Mouse (Mus musculus) MEL (cell line): ENCODE results near the gene Arhgdia. TPM values are rescaled to one million over a fixed set of nuclear protein-coding genes. Genes with fewer than 3 reads are reported as not detected.

ENCODE experiments used
- DNase-seq: peaks from one replicate; pipeline ENCODE4 v3.0.0; 2011; ENCODE audit warnings: low read depth, low spot score
- H3K27ac ChIP-seq: 2 replicates; pipeline ENCODE4 v1.5.1; 2012; ENCODE audit warnings: low read depth, mild to moderate bottlenecking, control low read depth, low read length, moderate library complexity; ENCODE audit not compliant: control insufficient read depth
- H3K27me3 ChIP-seq, 2 experiments: fragments of 150-350 bp in 1 of 2; sonication (generic) in 1 of 2; 2 replicates each; pipeline ENCODE4 v1.6.1; 2012; ENCODE audit warnings: low read length in 2 of 2, mild to moderate bottlenecking in 2 of 2, improper control_type of control experiment in 1 of 2, moderate library complexity in 1 of 2; ENCODE audit not compliant: insufficient read depth in 2 of 2, control insufficient read depth in 1 of 2
- H3K36me3 ChIP-seq, 2 experiments: 2 replicates each; pipeline ENCODE4 v1.6.1; 2012 to 2014; ENCODE audit warnings: low read length in 2 of 2, improper control_type of control experiment in 1 of 2, inconsistent platforms in 1 of 2, mild to moderate bottlenecking in 1 of 2; ENCODE audit not compliant: insufficient read depth in 2 of 2, control insufficient read depth in 1 of 2
- H3K4me1 ChIP-seq, 2 experiments: fragments of 150-350 bp in 1 of 2; sonication (generic) in 1 of 2; 2 replicates each; pipeline ENCODE4 v1.6.1; 2012; ENCODE audit warnings: low read length in 2 of 2, improper control_type of control experiment in 1 of 2, mild to moderate bottlenecking in 1 of 2; ENCODE audit not compliant: insufficient read depth in 2 of 2, control insufficient read depth in 1 of 2
- H3K4me3 ChIP-seq, 2 experiments: fragments of 150-350 bp in 1 of 2; sonication (generic) in 1 of 2; 2 replicates each; pipeline ENCODE4 v1.5.1; 2012; ENCODE audit warnings: low read depth in 2 of 2, low read length in 2 of 2, mild to moderate bottlenecking in 2 of 2, moderate library complexity in 2 of 2, control low read depth in 1 of 2, improper control_type of control experiment in 1 of 2; ENCODE audit not compliant: control insufficient read depth in 1 of 2, insufficient read depth in 1 of 2
- H3K79me2 ChIP-seq: 2 replicates; pipeline ENCODE4 v1.6.1; 2012; ENCODE audit warnings: mild to moderate bottlenecking, low read length, moderate library complexity; ENCODE audit not compliant: control insufficient read depth, poor library complexity, insufficient read depth
- H3K9ac ChIP-seq: 2 replicates; pipeline ENCODE4 v1.6.1; 2012; ENCODE audit warnings: low read depth, mild to moderate bottlenecking, control low read depth, low read length, moderate library complexity; ENCODE audit not compliant: control insufficient read depth, poor library complexity, severe bottlenecking
- H3K9me3 ChIP-seq: fragments of 150-350 bp; sonication (generic); replicated peaks from 2 replicates; pipeline ENCODE4 v1.6.1; 2012; ENCODE audit warnings: mild to moderate bottlenecking, low read length, improper control_type of control experiment, moderate library complexity; ENCODE audit not compliant: insufficient read depth
- CHD1 ChIP-seq: IDR thresholded peaks from 2 replicates; pipeline ENCODE4 v1.6.1; 2012; ENCODE audit warnings: low read depth, mild to moderate bottlenecking, inconsistent platforms, low read length, improper control_type of control experiment
- CHD2 ChIP-seq: IDR thresholded peaks from 2 replicates; pipeline ENCODE4 v1.6.1; 2011; ENCODE audit warnings: low read length, improper control_type of control experiment
- CTCF ChIP-seq, 3 experiments: IDR thresholded peaks in 2 of 3; conservative IDR thresholded peaks in 1 of 3; 2 replicates each; pipeline ENCODE4 v1.5.1; 2011 to 2012; ENCODE audit warnings: low read length in 3 of 3, low read depth in 2 of 3, mild to moderate bottlenecking in 2 of 3, improper control_type of control experiment in 1 of 3, inconsistent platforms in 1 of 3, mixed read lengths in 1 of 3, moderate library complexity in 1 of 3; ENCODE audit not compliant: control insufficient read depth in 1 of 3, insufficient read depth in 1 of 3, poor library complexity in 1 of 3, severe bottlenecking in 1 of 3
- ELF1 ChIP-seq: IDR thresholded peaks from 2 replicates; pipeline ENCODE4 v1.6.1; 2014; ENCODE audit warnings: low read depth, mild to moderate bottlenecking, inconsistent platforms, low read length, improper control_type of control experiment, moderate library complexity
- EP300 ChIP-seq, 2 experiments: IDR thresholded peaks; 2 replicates each; pipeline ENCODE4 v1.6.1; 2011; ENCODE audit warnings: improper control_type of control experiment in 2 of 2, low read length in 2 of 2, low read depth in 1 of 2, mild to moderate bottlenecking in 1 of 2
- GABPA ChIP-seq: IDR thresholded peaks from 2 replicates; pipeline ENCODE4 v1.6.1; 2012; ENCODE audit warnings: low read depth, mild to moderate bottlenecking, inconsistent platforms, low read length, improper control_type of control experiment, moderate library complexity
- GATA1 ChIP-seq: IDR thresholded peaks from 2 replicates; pipeline ENCODE4 v1.6.1; 2011; ENCODE audit warnings: low read depth, low read length, improper control_type of control experiment
- HCFC1 ChIP-seq: IDR thresholded peaks from 2 replicates; pipeline ENCODE4 v1.6.1; 2012; ENCODE audit warnings: low read depth, mild to moderate bottlenecking, inconsistent platforms, low read length, improper control_type of control experiment, moderate library complexity
- JUND ChIP-seq: IDR thresholded peaks from 2 replicates; pipeline ENCODE4 v1.6.1; 2011; ENCODE audit warnings: low read depth, mild to moderate bottlenecking, improper control_type of control experiment, low read length
- KAT2A ChIP-seq: conservative IDR thresholded peaks from 2 replicates; pipeline ENCODE4 v1.6.1; 2012; ENCODE audit warnings: low read depth, low read length, improper control_type of control experiment, inconsistent platforms
- MAFK ChIP-seq: IDR thresholded peaks from 2 replicates; pipeline ENCODE4 v1.6.1; 2011; ENCODE audit warnings: low read depth, mild to moderate bottlenecking, low read length, improper control_type of control experiment, borderline replicate concordance
- MAX ChIP-seq: IDR thresholded peaks from 2 replicates; pipeline ENCODE4 v1.6.1; 2011; ENCODE audit warnings: low read length, improper control_type of control experiment
- MAZ ChIP-seq: IDR thresholded peaks from 2 replicates; pipeline ENCODE4 v1.6.1; 2012; ENCODE audit warnings: low read depth, mild to moderate bottlenecking, inconsistent platforms, low read length, improper control_type of control experiment
- MEF2A ChIP-seq: IDR thresholded peaks from 2 replicates; pipeline ENCODE4 v1.6.1; 2014; ENCODE audit warnings: low read depth, mild to moderate bottlenecking, inconsistent platforms, low read length, improper control_type of control experiment; ENCODE audit not compliant: poor library complexity, insufficient replicate concordance, severe bottlenecking; ENCODE audit errors: extremely low read depth
- MXI1 ChIP-seq: IDR thresholded peaks from 2 replicates; pipeline ENCODE4 v1.6.1; 2011; ENCODE audit warnings: mild to moderate bottlenecking, low read depth, low read length, improper control_type of control experiment
- MYB ChIP-seq: IDR thresholded peaks from 2 replicates; pipeline ENCODE4 v1.6.1; 2011; ENCODE audit warnings: mild to moderate bottlenecking, low read depth, low read length, improper control_type of control experiment
- MYC ChIP-seq: IDR thresholded peaks from 2 replicates; pipeline ENCODE4 v1.6.1; 2011; ENCODE audit warnings: low read depth, mild to moderate bottlenecking, low read length, improper control_type of control experiment, moderate library complexity
- NELFE ChIP-seq: IDR thresholded peaks from 2 replicates; pipeline ENCODE4 v1.6.1; 2011; ENCODE audit warnings: low read depth, low read length, improper control_type of control experiment
- NRF1 ChIP-seq: IDR thresholded peaks from 2 replicates; pipeline ENCODE4 v1.6.1; 2014; ENCODE audit warnings: low read depth, mild to moderate bottlenecking, inconsistent platforms, low read length, improper control_type of control experiment, moderate library complexity; ENCODE audit not compliant: poor library complexity, insufficient read depth, severe bottlenecking
- POLR2A ChIP-seq, 2 experiments: IDR thresholded peaks; 2 replicates each; pipeline ENCODE4 v1.6.1; 2011 to 2012; ENCODE audit warnings: low read length in 2 of 2, mild to moderate bottlenecking in 2 of 2, control low read depth in 1 of 2, improper control_type of control experiment in 1 of 2, low read depth in 1 of 2, moderate library complexity in 1 of 2; ENCODE audit not compliant: control insufficient read depth in 1 of 2, insufficient read depth in 1 of 2, poor library complexity in 1 of 2
- POLR2AphosphoS2 ChIP-seq: IDR thresholded peaks from 2 replicates; pipeline ENCODE4 v1.6.1; 2011; ENCODE audit warnings: low read length, improper control_type of control experiment
- POLR2AphosphoS5 ChIP-seq: IDR thresholded peaks from 2 replicates; pipeline ENCODE4 v1.6.1; 2012; ENCODE audit warnings: low read depth, borderline replicate concordance, mild to moderate bottlenecking, inconsistent platforms, low read length, moderate library complexity, mixed read lengths
- RCOR1 ChIP-seq: IDR thresholded peaks from 2 replicates; pipeline ENCODE4 v1.6.1; 2012; ENCODE audit warnings: low read depth, mild to moderate bottlenecking, inconsistent platforms, low read length, improper control_type of control experiment
- SIN3A ChIP-seq: IDR thresholded peaks from 2 replicates; pipeline ENCODE4 v1.6.1; 2012; ENCODE audit warnings: low read length, improper control_type of control experiment, inconsistent platforms
- SMC3 ChIP-seq: IDR thresholded peaks from 2 replicates; pipeline ENCODE4 v1.6.1; 2011; ENCODE audit warnings: low read depth, low read length, improper control_type of control experiment
- TAL1 ChIP-seq: IDR thresholded peaks from 2 replicates; pipeline ENCODE4 v1.6.1; 2012; ENCODE audit warnings: mild to moderate bottlenecking, inconsistent platforms, low read length, moderate library complexity, mixed read lengths
- TBP ChIP-seq: IDR thresholded peaks from 2 replicates; pipeline ENCODE4 v1.8.0; 2011; ENCODE audit warnings: low read depth, low read length, improper control_type of control experiment
- TCF12 ChIP-seq: IDR thresholded peaks from 2 replicates; pipeline ENCODE4 v1.6.1; 2014; ENCODE audit warnings: low read depth, mild to moderate bottlenecking, inconsistent platforms, low read length, improper control_type of control experiment, moderate library complexity
- UBTF ChIP-seq: IDR thresholded peaks from 2 replicates; pipeline ENCODE4 v1.6.1; 2012; ENCODE audit warnings: low read depth, mild to moderate bottlenecking, inconsistent platforms, low read length, improper control_type of control experiment, moderate library complexity, borderline replicate concordance; ENCODE audit not compliant: insufficient read depth
- USF1 ChIP-seq: IDR thresholded peaks from 2 replicates; pipeline ENCODE4 v1.6.1; 2014; ENCODE audit warnings: low read depth, mild to moderate bottlenecking, inconsistent platforms, low read length, improper control_type of control experiment, moderate library complexity
- USF2 ChIP-seq, 2 experiments: IDR thresholded peaks; 2 replicates each; pipeline ENCODE4 v1.6.1; 2011 to 2012; ENCODE audit warnings: improper control_type of control experiment in 2 of 2, low read length in 2 of 2, borderline replicate concordance in 1 of 2, inconsistent platforms in 1 of 2, low read depth in 1 of 2, mild to moderate bottlenecking in 1 of 2; ENCODE audit not compliant: insufficient read depth in 1 of 2
- ZC3H11A ChIP-seq: IDR thresholded peaks from 2 replicates; pipeline ENCODE4 v1.6.1; 2012; ENCODE audit warnings: low read depth, mild to moderate bottlenecking, inconsistent platforms, low read length, improper control_type of control experiment
- ZKSCAN1 ChIP-seq: IDR thresholded peaks from 2 replicates; pipeline ENCODE4 v1.6.1; 2012; ENCODE audit warnings: low read depth, mild to moderate bottlenecking, inconsistent platforms, low read length, improper control_type of control experiment, moderate library complexity
- ZMIZ1 ChIP-seq: IDR thresholded peaks from 2 replicates; pipeline ENCODE4 v1.6.1; 2012; ENCODE audit warnings: low read depth, mild to moderate bottlenecking, inconsistent platforms, low read length, improper control_type of control experiment, moderate library complexity
- ZNF384 ChIP-seq: IDR thresholded peaks from 2 replicates; pipeline ENCODE4 v1.6.1; 2012; ENCODE audit warnings: low read depth, mild to moderate bottlenecking, inconsistent platforms, low read length, improper control_type of control experiment
- polyA plus RNA-seq, 2 experiments: library from polyadenylated mRNA; stranded (reverse) in 1 of 2; unstranded in 1 of 2; fragments of >175 nt in 1 of 2; fragments of >200 nt in 1 of 2; gene quantifications; 2 replicates each; pipeline versions ENCODE4 v1.2.1 to v1.2.4; 2012; ENCODE audit warnings: low replicate concordance in 2 of 2, low read depth in 1 of 2; ENCODE audit not compliant: insufficient read length in 2 of 2, insufficient read depth in 1 of 2, missing spikeins in 1 of 2
- total RNA-seq: library from RNA; depleted of rRNA; stranded (reverse); fragments of 300-350 nt; gene quantifications from 2 replicates; pipeline ENCODE4 v1.2.3, GENCODE M21; 2012; rRNA removed

The Arhgdia gene
- total RNA-seq (364 and 367 TPM in 2 replicates), polyA plus RNA-seq (100 to 1,000 TPM; 601 to 821 TPM)

- H3K4me1 ChIP-seq, result peaks cover 5 to 18% of the 10 kb centered on the region in 2 experiments
- peak within 1 kb of the TSS; percentile 76 to 94 for H3K4me3 ChIP-seq
- peak within 1 kb of the TSS; percentile 84 for H3K9ac ChIP-seq
- H3K36me3 ChIP-seq, result peaks cover 7 to 12% of the 10 kb centered on the region in 2 experiments; a peak in 3 of 4 replicates
- DNase-seq, result peak; percentile 93
- H3K79me2 ChIP-seq, result peaks cover 35% of the 10 kb centered on the region
- no peaks in the 10 kb centered on the region for H3K9me3 ChIP-seq
- no peaks in the 10 kb centered on the region for H3K27me3 ChIP-seq
- H3K27ac ChIP-seq, result peak within 1 kb of the TSS; percentile 73
- 0 out of 2 replicates have a peak, but pooled peaks have one; percentile 69 for TF ChIP-seq CHD1
- TF ChIP-seq USF2 (IDR thresholded peaks at IDR 0.05; ENCODE audit: borderline replicate concordance in 1 of 2, insufficient read depth in 1 of 2, low read depth in 1 of 2, low read length in 2 of 2), result no peak
- TF ChIP-seq CHD2, result no peak
- TF ChIP-seq JUND, result no peak
- 0 out of 2 replicates have a peak, but pooled peaks have one; percentile 29 for TF ChIP-seq POLR2AphosphoS5
- TF ChIP-seq POLR2A (IDR thresholded peaks at IDR 0.05; ENCODE audit: control insufficient read depth in 1 of 2, insufficient read depth in 1 of 2, low read depth in 1 of 2, low read length in 2 of 2, poor library complexity in 1 of 2), result peak; percentile 79 to 89
- no peak; the same call in 1 of the 2 replicates for TF ChIP-seq KAT2A
- peak; percentile 66; the same call in 1 of the 2 replicates for TF ChIP-seq TCF12
- TF ChIP-seq GATA1, result no peak
- peak; percentile 79 for TF ChIP-seq TBP
- peak; percentile 80 for TF ChIP-seq POLR2AphosphoS2
- no peak for TF ChIP-seq GABPA
- peak; percentile 68; the same call in 1 of the 2 replicates for TF ChIP-seq RCOR1
- TF ChIP-seq SMC3, result no peak
- peak; percentile 98 for TF ChIP-seq MYC
- TF ChIP-seq UBTF, result 0 out of 2 replicates have a peak, but pooled peaks have one; percentile 8
- TF ChIP-seq ZKSCAN1, result no peak
- TF ChIP-seq ZMIZ1, result peak; percentile 78; the same call in 1 of the 2 replicates
- peak; percentile 66 for TF ChIP-seq MXI1
- no peak for TF ChIP-seq MAFK
- peak; percentile 94 for TF ChIP-seq NELFE
- TF ChIP-seq MAZ, result peak; percentile 81
- TF ChIP-seq ELF1, result peak; percentile 99
- peak; percentile 85 for TF ChIP-seq HCFC1
- no peak for TF ChIP-seq ZNF384
- TF ChIP-seq TAL1, result no peak
- TF ChIP-seq ZC3H11A, result no peak
- TF ChIP-seq SIN3A, result peak; percentile 79
- peak in 2 of 3 experiments; percentile 8 to 44; a peak in 4 of 6 replicates for TF ChIP-seq CTCF (IDR thresholded peaks at IDR 0.05 in 2 of 3, conservative IDR thresholded peaks at IDR 0.05 in 1 of 3; ENCODE audit: control insufficient read depth in 1 of 3, insufficient read depth in 1 of 3, low read depth in 2 of 3, low read length in 3 of 3, poor library complexity in 1 of 3, severe bottlenecking in 1 of 3)
- TF ChIP-seq USF1, result peak; percentile 82
- no peak for TF ChIP-seq MYB
- TF ChIP-seq NRF1, result peak; percentile 96
- TF ChIP-seq EP300 (IDR thresholded peaks at IDR 0.05; ENCODE audit: low read depth in 1 of 2, low read length in 2 of 2), result no peak; a peak in 1 of 4 replicates
- peak; percentile 97 for TF ChIP-seq MAX
- no peak for TF ChIP-seq MEF2A
Measured at GRCm38 (mm10) chr11:120581490-120582267, at the start of gene Arhgdia. Gene Arhgdia, minus strand, starts transcription at chr11:120581624.
